Mouse (Mus musculus): ENCODE measurements around the gene Tcp11l1.

GRCm38 (mm10) chr2:104742741-104743064 lies 30.7 kb upstream of the Tcp11l1 start, which contains the start of gene Depdc7:
- TF ChIP-seq POLR2A (IDR thresholded peaks at IDR 0.05; ENCODE audit: borderline replicate concordance, extremely low read depth, insufficient read depth, insufficient read length, poor library complexity, severe bottlenecking) (0 out of 2 replicates have a peak, but pooled peaks have one; percentile 24), CTCF (IDR thresholded peaks at IDR 0.05; ENCODE audit: borderline replicate concordance, extremely low read depth, insufficient read depth, insufficient read length) (no peak)
